Mouse (Mus musculus): Measurements from ENCODE around the gene 4931422A03Rik.

DNA sequence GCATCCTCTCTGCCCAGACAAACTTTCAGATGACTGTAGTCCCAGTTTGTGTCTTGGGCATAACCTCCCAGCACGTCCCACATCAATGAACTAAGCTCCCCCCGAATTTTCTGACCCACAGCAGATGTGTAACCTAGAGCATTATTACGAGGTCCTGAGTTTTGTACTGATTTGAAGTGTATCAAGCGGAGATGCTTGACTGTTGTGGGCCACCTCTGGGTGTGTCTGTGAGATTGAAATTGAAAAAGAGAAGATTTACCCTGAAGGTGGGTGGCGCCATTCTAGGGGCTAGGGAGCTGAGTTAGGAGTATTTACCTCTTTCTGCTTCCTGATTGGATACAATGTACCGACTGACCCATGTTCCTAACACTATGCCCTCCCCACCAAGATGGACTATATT lies 38.4 kb downstream of the 4931422A03Rik start:
- TF ChIP-seq POLR2A (IDR thresholded peaks at IDR 0.05; ENCODE audit: extremely low read depth, insufficient read depth, low read length), result no peak
- TF ChIP-seq CTCF (IDR thresholded peaks at IDR 0.05; ENCODE audit: low read depth, low read length), result no peak
